ENCODE assay signal across 12 mouse cellular contexts in genomic region chr16:33755293-33755692, GRCm38 (mm10). TPM values are rescaled to one million over a fixed set of nuclear protein-coding genes. Genes with fewer than 3 reads are reported as not detected.
DNase-seq lines count a peak whose midpoint lies in the region; ATAC-seq and TF ChIP-seq lines count a peak whose summit lies in the region.
"Had no signal": no experiment of that assay in that cellular context is flagged by ENCODE, and none has a peak within 500 bp of the region (broad histone marks: within the 10 kb centered on the region; RNA-seq: fewer than 3 reads in every experiment).

No protein-coding gene starts in this region.

- 0 out of 2 replicates have a peak overlapping the region, but pooled peaks have one; percentile 6 for H3K27ac ChIP-seq in intestine, embryonic 16.5 days (ENCODE audit: low read length)
- no peak overlapping the region for H3K27ac ChIP-seq in intestine, embryonic 15.5 days
- no peak overlapping the region for H3K27ac ChIP-seq in olfactory bulb, adult 2 months (ENCODE audit: insufficient read depth, low read depth, low read length)
- H3K27ac ChIP-seq: heart, embryonic 13.5 days; limb, embryonic 15.5 days had no signal

- TF ChIP-seq POLR2A in olfactory bulb, adult 2 months (IDR thresholded peaks at IDR 0.05; ENCODE audit: insufficient read depth, low read depth, low read length) = no peak

- peaks cover 2% of the 10 kb centered on the region; the same call in 1 of the 2 replicates for H3K36me3 ChIP-seq in intestine, embryonic 16.5 days (ENCODE audit: control insufficient read depth, insufficient read depth, low read length)
- peaks cover 9% of the 10 kb centered on the region; the same call in 1 of the 2 replicates for H3K36me3 ChIP-seq in intestine, embryonic 15.5 days

- no peaks in the 10 kb centered on the region for H3K27me3 ChIP-seq in intestine, embryonic 16.5 days (replicated peaks; ENCODE audit: control insufficient read depth, insufficient read depth, low read length)
- no peaks in the 10 kb centered on the region for H3K27me3 ChIP-seq in intestine, embryonic 15.5 days (replicated peaks)
- H3K27me3 ChIP-seq: heart, embryonic 13.5 days; limb, embryonic 15.5 days had no signal

- H3K4me3 ChIP-seq in intestine, embryonic 16.5 days (ENCODE audit: low read length) = no peak overlapping the region
- H3K4me3 ChIP-seq in intestine, embryonic 15.5 days (replicated peaks) = no peak overlapping the region
- H3K4me3 ChIP-seq in olfactory bulb, adult 2 months (ENCODE audit: insufficient read depth, low read depth, low read length) = 0 out of 2 replicates have a peak overlapping the region, but pooled peaks have one; percentile 0
- H3K4me3 ChIP-seq: heart, embryonic 13.5 days; limb, embryonic 15.5 days had no signal

- no peak for ATAC-seq in intestine, embryonic 16.5 days
- no peak for ATAC-seq in intestine, embryonic 15.5 days
- ATAC-seq: hindbrain, embryonic 16.5 days had no signal

- peak; percentile 42 to 49 for DNase-seq in right cerebral cortex, postnatal 10 days (ENCODE audit: low spot score in 2 of 2)
- no peak for DNase-seq in right cerebral cortex, postnatal 14 days
- DNase-seq in induced T-regulatory cell, adult 2 months (ENCODE audit: low read depth) = peak; percentile 81
- no peak for DNase-seq in testis, postnatal 10 days (ENCODE audit: low spot score)
- DNase-seq in layer of hippocampus, postnatal 14 days (ENCODE audit: low spot score in 2 of 2) = no peak
- DNase-seq: kidney, postnatal 4 days had no signal

- 0 out of 2 replicates have a peak overlapping the region, but pooled peaks have one; percentile 26 for H3K9ac ChIP-seq in intestine, embryonic 16.5 days (ENCODE audit: low read depth, low read length)
- H3K9ac ChIP-seq in intestine, embryonic 15.5 days = no peak overlapping the region
- H3K9ac ChIP-seq: heart, embryonic 13.5 days; limb, embryonic 15.5 days had no signal

- H3K4me1 ChIP-seq in intestine, embryonic 16.5 days (ENCODE audit: control insufficient read depth, insufficient read depth, low read length) = peaks cover 5% of the 10 kb centered on the region; the same call in 1 of the 2 replicates
- H3K4me1 ChIP-seq in intestine, embryonic 15.5 days (replicated peaks) = no peaks in the 10 kb centered on the region
- 0 out of 2 replicates have a peak, but pooled peaks cover 9% of the 10 kb centered on the region for H3K4me1 ChIP-seq in olfactory bulb, adult 2 months (ENCODE audit: control insufficient read depth, insufficient read depth, low read length)
- H3K4me1 ChIP-seq: limb, embryonic 15.5 days had no signal

- no peak overlapping the region for H3K4me2 ChIP-seq in intestine, embryonic 16.5 days (ENCODE audit: low read depth, low read length)
- no peak overlapping the region for H3K4me2 ChIP-seq in intestine, embryonic 15.5 days (replicated peaks)
- H3K4me2 ChIP-seq: heart, embryonic 13.5 days; limb, embryonic 15.5 days had no signal

- no peaks in the 10 kb centered on the region for H3K9me3 ChIP-seq in intestine, embryonic 16.5 days (ENCODE audit: control insufficient read depth, low read length)
- H3K9me3 ChIP-seq in intestine, embryonic 15.5 days = no peaks in the 10 kb centered on the region
- H3K9me3 ChIP-seq: heart, embryonic 13.5 days; limb, embryonic 15.5 days had no signal

- 85% methylated on average over 8 of the region's 8 CpGs for WGBS in intestine, embryonic 16.5 days
- 86% methylated on average over 8 of the region's 8 CpGs for WGBS in intestine, embryonic 15.5 days
- WGBS in olfactory bulb, adult 2 months = 54% methylated on average over 8 of the region's 8 CpGs

- TF ChIP-seq CTCF in olfactory bulb, adult 2 months (IDR thresholded peaks at IDR 0.05; ENCODE audit: insufficient read depth, low read depth, low read length) = no peak

RNA-seq across cellular contexts. Expression of gene Muc13, which starts 38.5 kb away (rescaled TPM):
- 358 and 407 TPM in 2 replicates for polyA plus RNA-seq in intestine, embryonic 16.5 days (2015; fragmentation: Nextera tagmentation; extraction: Ambion mirVana)
- polyA plus RNA-seq in intestine, embryonic 15.5 days (2015; fragmentation: Nextera tagmentation; extraction: Ambion mirVana) = 209 and 261 TPM in 2 replicates
- polyA plus RNA-seq in olfactory bulb, adult 2 months (2012; ENCODE audit: insufficient read depth, insufficient read length, low replicate concordance, missing spikeins) = not detected in 2 replicates
- total RNA-seq in layer of hippocampus, postnatal 14 days (2021) = not detected
- polyA plus RNA-seq: hindbrain, embryonic 16.5 days; limb, embryonic 15.5 days had no signal

Comparison
In these comparisons a context has a peak if more than half of its experiments do, and no peak if none do; other contexts are left out.
1. DNase-seq: peak in right cerebral cortex, postnatal 10 days (2 of 2) and induced T-regulatory cell, adult 2 months (single experiment); none in right cerebral cortex, postnatal 14 days (single experiment), testis, postnatal 10 days (single experiment) and layer of hippocampus, postnatal 14 days (0 of 2).
2. RNA of gene Muc13, which starts 38.5 kb away (polyA plus RNA-seq): 358 to 407 TPM in intestine, embryonic 16.5 days and 209 to 261 TPM in intestine, embryonic 15.5 days; not detected in olfactory bulb, adult 2 months; every median in the first group is over 100 times any median in the second.